Mouse (Mus musculus): ENCODE results near the gene Vgll3.

The Vgll3 gene

DNA sequence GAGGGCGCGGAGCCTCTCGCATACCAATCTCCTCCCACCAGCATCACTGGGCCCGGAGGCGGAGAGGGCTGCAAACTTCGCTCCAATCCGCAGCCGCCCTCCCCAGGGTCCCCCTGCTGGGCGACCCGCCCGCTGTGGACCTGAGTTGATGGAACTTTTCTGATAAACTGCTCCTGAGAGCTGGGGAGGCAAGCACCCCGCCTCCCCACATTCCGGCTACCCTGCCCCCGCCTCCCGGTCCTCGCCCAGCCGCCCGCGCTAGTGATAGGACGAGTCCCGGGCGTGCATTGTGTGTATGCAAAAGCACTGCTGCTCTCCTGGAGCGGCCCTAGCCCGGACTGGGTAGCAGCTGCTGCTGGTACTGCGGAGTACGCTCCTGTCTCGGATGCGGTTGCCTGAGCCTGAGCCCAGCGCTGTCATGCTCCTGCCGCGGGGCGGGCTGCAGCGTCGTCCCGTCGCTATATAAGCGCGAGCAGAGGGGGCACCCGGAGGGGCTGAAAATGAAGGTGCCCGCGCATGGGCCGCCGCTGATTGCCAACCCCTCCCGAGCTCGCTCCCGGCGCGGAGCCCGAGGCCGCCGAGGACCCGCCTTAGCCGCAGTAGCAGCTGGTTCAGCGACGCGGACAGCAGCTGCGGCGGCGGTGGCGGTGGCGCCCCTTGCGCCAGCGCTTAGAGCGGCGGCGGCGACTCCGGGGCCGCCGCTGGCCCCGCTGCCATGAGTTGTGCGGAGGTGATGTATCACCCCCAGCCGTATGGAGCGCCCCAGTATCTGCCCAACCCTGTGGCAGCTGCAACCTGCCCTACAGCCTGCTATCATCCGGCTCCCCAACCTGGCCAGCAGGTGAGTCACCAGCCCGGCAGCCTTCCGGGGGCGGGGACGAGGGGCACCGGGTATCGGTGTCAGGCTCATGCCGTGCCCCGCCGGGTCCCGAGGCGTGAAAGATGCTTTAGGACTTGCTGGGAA lies at the start of gene Vgll3:
Gene Vgll3 (plus strand): TSS at position 340 of the 964 bp plus-strand sequence.
- no peak for DNase-seq (ENCODE audit: low spot score in 2 of 2)

- no peak for DNase-seq (ENCODE audit: low spot score in 2 of 2)
These were observed 49.1 kb upstream of the Vgll3 start for GRCm38 (mm10) chr16:65765976-65766375.

GRCm38 (mm10) chr16:65785959-65786358 lies 29.1 kb upstream of the Vgll3 start:
- DNase-seq (ENCODE audit: low spot score in 2 of 2): no peak

- DNase-seq (ENCODE audit: low spot score in 2 of 2): no peak
These were observed 1.0 kb downstream of the Vgll3 start for GRCm38 (mm10) chr16:65816059-65816458.

DNA sequence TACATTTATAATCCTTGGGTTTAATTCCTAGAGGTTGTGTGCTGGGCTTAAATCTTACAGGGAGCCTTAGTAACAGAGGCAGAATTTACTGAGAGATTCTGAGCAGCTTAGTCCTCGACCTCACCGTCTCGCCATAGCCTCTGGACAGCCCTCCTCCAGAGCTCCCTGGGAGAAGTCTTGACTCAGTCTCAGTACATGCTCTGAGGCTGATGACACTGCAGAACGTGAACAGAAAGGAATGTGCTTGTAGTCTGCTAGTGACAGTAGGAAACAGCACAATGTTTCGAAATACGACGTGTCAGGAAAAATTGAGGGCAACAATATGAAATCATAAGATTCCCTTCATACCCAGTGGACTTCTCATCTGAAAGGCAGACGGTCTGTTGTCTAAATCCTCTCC lies 3.7 kb downstream of the Vgll3 start:
- DNase-seq (ENCODE audit: low spot score in 2 of 2): no peak

- DNase-seq (ENCODE audit: low spot score in 2 of 2): no peak
These were observed 5.7 kb downstream of the Vgll3 start for GRCm38 (mm10) chr16:65820803-65821202.

DNA sequence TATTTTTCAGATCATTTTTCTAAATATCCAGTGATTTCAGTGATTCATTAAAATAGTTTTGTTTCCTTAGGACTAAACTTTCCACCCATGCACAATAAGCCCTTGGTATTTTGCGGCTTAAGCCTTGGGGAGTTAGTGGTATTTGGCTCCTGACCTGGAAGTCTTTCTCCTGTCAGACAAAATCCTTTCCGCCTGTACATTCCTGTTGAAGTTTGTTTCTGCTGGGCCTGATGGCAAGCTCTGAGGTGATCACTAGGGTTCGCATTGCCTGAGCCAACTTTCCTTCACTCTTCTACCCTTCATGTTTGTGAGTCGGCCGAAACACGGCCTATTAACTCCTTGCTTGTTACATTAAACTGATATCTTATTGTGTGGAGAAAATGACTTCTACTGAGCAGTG lies 8.7 kb downstream of the Vgll3 start:
- DNase-seq (ENCODE audit: low spot score in 2 of 2): no peak

DNA sequence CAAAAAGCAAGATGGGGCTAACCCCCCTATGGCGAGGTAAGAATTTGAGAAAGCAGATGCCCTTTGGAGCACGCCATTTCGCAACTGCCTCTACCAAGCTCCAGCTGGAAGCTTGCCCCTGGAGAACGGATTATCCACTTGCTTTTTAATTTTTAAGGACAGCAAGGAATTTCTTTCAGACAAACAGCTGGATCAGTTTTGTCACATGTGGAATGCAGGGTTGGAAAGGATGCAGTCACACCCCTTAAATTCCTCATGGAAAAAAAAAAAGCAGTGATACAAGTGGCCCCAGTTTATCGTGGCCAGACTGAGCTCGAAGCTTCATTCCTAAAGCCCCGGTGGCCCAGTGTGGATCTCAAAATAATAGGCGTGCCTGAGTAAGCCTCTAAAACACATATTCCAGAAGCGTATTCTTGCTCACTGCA lies 13.1 kb downstream of the Vgll3 start:
- DNase-seq (ENCODE audit: low spot score in 2 of 2): no peak

- no peak for DNase-seq (ENCODE audit: low spot score in 2 of 2)
These were observed 14.0 kb downstream of the Vgll3 start for GRCm38 (mm10) chr16:65829096-65829495.

GRCm38 (mm10) chr16:65834721-65835120 lies 19.7 kb downstream of the Vgll3 start:
- DNase-seq (ENCODE audit: low spot score in 2 of 2): no peak

- DNase-seq (ENCODE audit: low spot score in 2 of 2): no peak
These were observed 35.1 kb downstream of the Vgll3 start for GRCm38 (mm10) chr16:65850126-65850525.

GRCm38 (mm10) chr16:65864471-65864870 lies 49.4 kb downstream of the Vgll3 start:
- no peak for DNase-seq (ENCODE audit: low spot score in 2 of 2)

DNA sequence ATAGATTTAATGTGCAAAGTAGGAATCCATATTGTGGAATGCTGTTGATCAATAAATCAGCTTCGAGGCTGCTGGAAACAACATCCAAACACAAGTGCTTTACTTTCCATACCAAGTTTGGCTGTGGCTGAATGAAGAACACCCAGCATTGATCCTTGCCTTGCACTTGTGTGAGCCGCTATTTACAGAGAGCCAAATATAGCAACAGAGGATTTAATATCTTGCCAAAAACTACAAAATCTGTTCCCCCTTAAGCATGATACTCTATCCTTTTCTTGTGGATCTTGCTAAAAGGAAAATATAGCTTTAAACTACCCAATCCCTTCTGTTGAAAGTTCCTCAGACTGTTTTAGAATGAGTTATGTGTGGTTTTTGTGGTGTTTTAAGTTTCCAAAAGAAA lies 52.9 kb downstream of the Vgll3 start:
- DNase-seq (ENCODE audit: low spot score in 2 of 2): no peak

DNA sequence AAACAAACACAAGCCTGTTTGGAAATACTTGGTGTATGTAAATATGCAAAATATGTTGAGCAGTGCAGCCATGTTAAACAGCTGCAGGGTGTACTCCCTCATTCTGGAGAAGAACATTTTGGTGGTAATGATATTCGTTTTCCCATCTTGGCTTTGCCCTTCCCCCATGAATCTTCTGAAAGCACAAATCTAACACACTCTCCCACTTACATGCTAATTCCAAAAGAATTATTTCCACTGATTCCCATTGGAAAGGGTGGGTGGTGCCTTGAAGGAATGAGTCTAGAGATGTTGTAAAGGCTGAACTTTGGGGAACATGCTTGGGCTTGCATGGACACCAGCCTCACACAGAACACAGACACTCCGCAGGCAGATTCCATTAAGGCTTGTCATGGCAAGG lies 53.9 kb downstream of the Vgll3 start:
- DNase-seq (ENCODE audit: low spot score in 2 of 2): no peak

DNA sequence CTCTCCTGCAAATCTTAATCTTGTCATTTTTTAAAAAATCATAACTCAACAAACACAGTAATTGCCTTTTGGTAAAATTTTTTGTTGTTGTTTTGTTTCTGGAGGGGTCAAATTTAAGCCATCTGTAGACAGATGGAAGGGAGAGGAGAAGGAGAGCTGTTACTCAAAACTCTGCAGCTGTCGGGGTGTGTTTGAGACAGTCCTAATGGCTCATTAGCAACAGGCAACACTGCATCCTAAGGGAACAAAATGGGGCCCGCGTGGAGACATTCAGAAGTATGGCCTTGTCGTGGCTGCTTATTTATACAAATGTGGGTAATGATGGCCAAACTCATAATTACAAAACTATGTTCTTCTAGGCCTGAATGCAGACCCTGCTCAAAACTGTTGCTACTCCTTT lies 73.9 kb downstream of the Vgll3 start:
- no peak for DNase-seq (ENCODE audit: low spot score in 2 of 2)

Data from spleen, postnatal 14 days (tissue).